Mouse (Mus musculus): ENCODE measurements at regions not wholly inside any gene's neighbourhood (a gene's known extent, or its start where the extent isn't known, plus 50 kb on each side); places are given as distances from the start of the nearest gene placed in this dataset.

GRCm38 (mm10) chr7:136706246-136706645 lies 188.2 kb upstream of the Mgmt start:
- Histone ChIP-seq H3K9me3 (no peaks in the 10 kb centered on the region), H3K36me3 (no peaks in the 10 kb centered on the region), H3K9ac (no peak overlapping the region), H3K4me2 (replicated peaks) (no peak overlapping the region), H3K27me3 (replicated peaks) (no peaks in the 10 kb centered on the region), H3K4me1 (no peaks in the 10 kb centered on the region), H3K4me3 (no peak overlapping the region), H3K27ac (no peak overlapping the region)
- ATAC-seq (ENCODE audit: low FRiP score, low read depth) = no peak
- 91% methylated on average over 1 of the region's 1 CpGs for WGBS

- H3K36me3 ChIP-seq = no peaks in the 10 kb centered on the region
- no peak overlapping the region for H3K4me3 ChIP-seq
- no peak overlapping the region for H3K9ac ChIP-seq
- H3K27me3 ChIP-seq (replicated peaks) = no peaks in the 10 kb centered on the region
- H3K4me1 ChIP-seq = no peaks in the 10 kb centered on the region
- no peaks in the 10 kb centered on the region for H3K9me3 ChIP-seq
- no peak for ATAC-seq (ENCODE audit: low FRiP score, low read depth)
- 85% methylated on average over 12 of the region's 12 CpGs for WGBS
- H3K27ac ChIP-seq = no peak overlapping the region
- H3K4me2 ChIP-seq (replicated peaks) = no peak overlapping the region
Measured at GRCm38 (mm10) chr7:136707200-136708003, 187.0 kb upstream of the Mgmt start.

GRCm38 (mm10) chr7:136708004-136708435 lies 186.4 kb upstream of the Mgmt start:
- 74% methylated on average over 5 of the region's 5 CpGs for WGBS
- no peak overlapping the region for H3K27ac ChIP-seq
- no peak overlapping the region for H3K4me3 ChIP-seq
- no peaks in the 10 kb centered on the region for H3K9me3 ChIP-seq
- H3K4me2 ChIP-seq (replicated peaks) = no peak overlapping the region
- H3K36me3 ChIP-seq = no peaks in the 10 kb centered on the region
- no peak overlapping the region for H3K9ac ChIP-seq
- no peak for ATAC-seq (ENCODE audit: low FRiP score, low read depth)
- H3K27me3 ChIP-seq (replicated peaks) = no peaks in the 10 kb centered on the region
- H3K4me1 ChIP-seq = 0 out of 2 replicates have a peak, but pooled peaks cover 2% of the 10 kb centered on the region

- no peak overlapping the region for H3K4me2 ChIP-seq (replicated peaks)
- 60% methylated on average over 3 of the region's 3 CpGs for WGBS
- H3K36me3 ChIP-seq = no peaks in the 10 kb centered on the region
- H3K4me1 ChIP-seq = 0 out of 2 replicates have a peak, but pooled peaks cover 3% of the 10 kb centered on the region
- H3K4me3 ChIP-seq = no peak overlapping the region
- ATAC-seq (ENCODE audit: low FRiP score, low read depth) = no peak
- H3K27ac ChIP-seq = no peak overlapping the region
- H3K27me3 ChIP-seq (replicated peaks) = no peaks in the 10 kb centered on the region
- no peaks in the 10 kb centered on the region for H3K9me3 ChIP-seq
- H3K9ac ChIP-seq = no peak overlapping the region
Measured at GRCm38 (mm10) chr7:136710653-136711052, 183.8 kb upstream of the Mgmt start.

DNA sequence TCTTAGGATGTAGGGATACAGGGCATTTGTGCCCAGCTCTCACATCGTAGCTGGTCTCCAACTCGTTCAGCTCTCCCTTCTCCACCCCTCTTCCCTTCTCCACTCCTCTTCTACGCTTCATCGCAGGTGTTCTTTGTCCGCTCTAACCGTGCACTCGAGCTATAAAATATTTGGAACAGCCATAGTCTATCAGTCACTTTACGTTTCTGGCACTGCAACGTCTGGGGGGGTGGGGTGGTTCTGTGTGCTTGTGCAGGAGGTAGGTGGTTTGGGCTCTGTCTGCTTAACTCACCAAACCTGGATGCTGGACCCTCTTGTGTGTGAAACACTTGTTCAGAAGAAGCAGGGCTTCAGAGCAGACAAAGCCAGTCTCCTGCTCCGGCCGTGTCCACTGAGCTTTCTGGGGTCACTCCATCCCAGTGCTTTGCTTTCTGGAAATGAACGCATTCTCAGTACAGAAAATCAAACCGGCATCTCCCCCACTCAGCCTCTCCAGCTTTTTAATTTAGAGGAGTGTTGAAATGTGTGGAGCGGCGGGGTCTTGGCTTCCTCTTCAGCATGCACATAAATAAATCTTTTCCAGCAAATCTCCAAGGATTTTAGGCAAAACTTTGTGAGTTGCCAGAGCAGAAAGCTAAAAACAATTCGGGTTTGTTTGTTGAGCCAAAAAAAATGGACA lies 181.3 kb upstream of the Mgmt start:
- Histone ChIP-seq H3K9me3 (no peaks in the 10 kb centered on the region), H3K4me2 (replicated peaks) (no peak overlapping the region), H3K36me3 (no peaks in the 10 kb centered on the region), H3K4me3 (no peak overlapping the region), H3K4me1 (0 out of 2 replicates have a peak, but pooled peaks cover 3% of the 10 kb centered on the region), H3K27ac (no peak overlapping the region), H3K9ac (0 out of 2 replicates have a peak overlapping the region, but pooled peaks have one; percentile 8), H3K27me3 (replicated peaks) (no peaks in the 10 kb centered on the region)
- ATAC-seq (ENCODE audit: low FRiP score, low read depth) = no peak
- WGBS = 74% methylated on average over 16 of the region's 16 CpGs

- Histone ChIP-seq H3K9ac (no peak overlapping the region), H3K36me3 (no peaks in the 10 kb centered on the region), H3K9me3 (no peaks in the 10 kb centered on the region), H3K27ac (no peak overlapping the region), H3K4me2 (replicated peaks) (no peak overlapping the region), H3K4me1 (no peaks in the 10 kb centered on the region), H3K27me3 (replicated peaks) (no peaks in the 10 kb centered on the region), H3K4me3 (no peak overlapping the region)
- WGBS = 77% methylated on average over 1 of the region's 1 CpGs
- no peak for ATAC-seq (ENCODE audit: low FRiP score, low read depth)
Measured at GRCm38 (mm10) chr7:136727628-136728402, 166.6 kb upstream of the Mgmt start.

DNA sequence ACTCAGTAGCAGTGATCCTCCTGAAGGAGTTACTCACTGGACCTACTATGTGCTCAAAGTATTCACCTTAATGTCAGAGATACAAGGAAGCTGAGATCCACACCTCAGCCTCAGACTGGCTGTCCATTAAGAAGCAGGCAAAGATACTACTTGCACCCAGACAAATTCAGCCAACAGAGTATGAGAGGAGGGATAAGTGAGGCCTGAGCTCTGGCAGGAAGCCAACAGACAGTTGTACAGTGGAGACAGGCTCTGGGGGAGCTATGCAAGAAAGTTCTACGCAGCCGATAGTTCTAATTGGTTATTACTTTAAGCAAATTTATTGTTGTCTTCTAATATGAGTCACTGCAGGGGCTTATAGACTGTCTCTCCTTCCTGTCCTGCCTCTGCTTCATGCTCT lies 152.2 kb upstream of the Mgmt start:
- 93% methylated on average over 2 of the region's 2 CpGs for WGBS
- H3K4me3 ChIP-seq = no peak overlapping the region
- no peaks in the 10 kb centered on the region for H3K36me3 ChIP-seq
- H3K27me3 ChIP-seq (replicated peaks) = no peaks in the 10 kb centered on the region
- no peak overlapping the region for H3K4me2 ChIP-seq (replicated peaks)
- H3K27ac ChIP-seq = no peak overlapping the region
- no peak for ATAC-seq (ENCODE audit: low FRiP score, low read depth)
- no peaks in the 10 kb centered on the region for H3K9me3 ChIP-seq
- H3K4me1 ChIP-seq = no peaks in the 10 kb centered on the region
- no peak overlapping the region for H3K9ac ChIP-seq

DNA sequence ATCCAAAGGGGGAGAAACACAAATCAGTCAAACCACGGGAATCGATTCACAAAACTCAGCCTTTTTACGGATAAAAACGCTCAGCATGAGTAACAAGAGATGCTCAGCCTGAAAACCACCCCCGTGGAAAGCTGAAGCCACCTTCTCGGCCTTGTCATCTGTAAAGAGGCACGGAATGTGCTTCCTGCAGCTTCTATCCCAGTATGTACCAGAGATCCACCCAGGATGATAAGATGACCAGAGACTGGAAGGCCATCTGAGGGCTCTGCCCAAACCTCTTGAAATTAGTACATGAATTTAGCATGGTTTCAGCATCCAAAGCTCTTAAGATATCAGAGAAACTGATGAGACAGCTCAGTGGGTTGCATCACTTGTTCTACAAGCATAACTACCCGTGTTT lies 149.0 kb upstream of the Mgmt start:
- H3K27me3 ChIP-seq (replicated peaks) = no peaks in the 10 kb centered on the region
- H3K9ac ChIP-seq = no peak overlapping the region
- WGBS = 86% methylated on average over 8 of the region's 8 CpGs
- no peak overlapping the region for H3K4me3 ChIP-seq
- no peak for ATAC-seq (ENCODE audit: low FRiP score, low read depth)
- no peak overlapping the region for H3K27ac ChIP-seq
- no peak overlapping the region for H3K4me2 ChIP-seq (replicated peaks)
- no peaks in the 10 kb centered on the region for H3K36me3 ChIP-seq
- H3K9me3 ChIP-seq = no peaks in the 10 kb centered on the region
- H3K4me1 ChIP-seq = no peaks in the 10 kb centered on the region

DNA sequence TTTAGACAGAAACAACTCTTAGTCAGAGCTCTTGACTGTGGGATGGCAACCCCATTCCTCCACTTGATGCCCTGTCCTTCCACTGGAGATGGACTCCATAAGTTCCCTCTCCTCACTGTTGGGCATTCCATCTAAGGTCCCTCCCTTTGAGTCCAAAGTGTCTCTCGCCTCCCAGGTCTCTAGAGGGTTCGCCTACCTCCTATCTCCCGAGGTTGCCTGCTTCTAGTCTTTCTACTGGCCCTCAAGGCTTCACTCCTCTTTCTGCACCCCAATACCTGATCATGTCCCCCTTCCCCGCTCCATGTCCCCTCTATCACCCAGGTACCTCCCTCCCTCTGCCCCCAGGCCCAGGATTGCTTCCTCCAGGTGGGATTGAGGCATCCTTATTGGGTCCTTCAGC lies 142.9 kb upstream of the Mgmt start:
- WGBS = 88% methylated on average over 4 of the region's 4 CpGs
- H3K36me3 ChIP-seq = no peaks in the 10 kb centered on the region
- no peak for ATAC-seq (ENCODE audit: low FRiP score, low read depth)

GRCm38 (mm10) chr7:136754821-136755220 lies 139.6 kb upstream of the Mgmt start:
- no peak overlapping the region for H3K27ac ChIP-seq
- no peak for ATAC-seq (ENCODE audit: low FRiP score, low read depth)

More for the DNA sequence above, 142.9 kb upstream of the Mgmt start:
- Histone ChIP-seq H3K27ac (no peak overlapping the region), H3K9me3 (no peaks in the 10 kb centered on the region), H3K9ac (no peak overlapping the region), H3K4me1 (no peaks in the 10 kb centered on the region), H3K27me3 (replicated peaks) (no peaks in the 10 kb centered on the region), H3K4me2 (replicated peaks) (no peak overlapping the region), H3K4me3 (no peak overlapping the region)

DNA sequence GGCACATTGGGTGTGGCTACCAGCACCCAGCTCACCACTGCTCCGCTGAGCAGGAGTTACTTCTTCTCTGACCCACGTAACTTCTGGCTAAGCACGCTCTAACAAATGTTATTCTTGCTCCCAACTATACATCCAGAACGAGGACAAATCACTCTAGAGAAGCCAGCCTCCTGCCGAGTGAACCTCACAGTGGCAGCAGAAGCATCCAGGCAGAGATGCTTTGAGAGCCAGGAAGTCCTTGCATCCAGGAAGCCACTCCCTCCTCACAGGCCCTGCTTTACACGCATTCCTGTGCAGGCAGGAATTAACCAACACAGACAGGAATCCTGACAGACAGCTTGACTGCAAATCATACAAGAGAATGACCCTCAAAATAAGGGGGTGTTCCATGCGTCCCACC lies 129.4 kb upstream of the Mgmt start:
- H3K4me2 ChIP-seq (replicated peaks) = no peak overlapping the region
- no peak overlapping the region for H3K27ac ChIP-seq
- H3K9me3 ChIP-seq = no peaks in the 10 kb centered on the region
- H3K27me3 ChIP-seq (replicated peaks) = no peaks in the 10 kb centered on the region
- no peak overlapping the region for H3K4me3 ChIP-seq
- no peak for ATAC-seq (ENCODE audit: low FRiP score, low read depth)
- 52% methylated on average over 7 of the region's 7 CpGs for WGBS
- H3K36me3 ChIP-seq = no peaks in the 10 kb centered on the region
- no peaks in the 10 kb centered on the region for H3K4me1 ChIP-seq
- H3K9ac ChIP-seq = no peak overlapping the region

More at GRCm38 (mm10) chr7:136754821-136755220, 139.6 kb upstream of the Mgmt start:
- H3K4me2 ChIP-seq (replicated peaks) = no peak overlapping the region
- H3K4me1 ChIP-seq = no peaks in the 10 kb centered on the region
- no peaks in the 10 kb centered on the region for H3K27me3 ChIP-seq (replicated peaks)
- H3K4me3 ChIP-seq = no peak overlapping the region
- H3K9ac ChIP-seq = no peak overlapping the region
- H3K36me3 ChIP-seq = no peaks in the 10 kb centered on the region
- 77% methylated on average over 6 of the region's 6 CpGs for WGBS
- H3K9me3 ChIP-seq = no peaks in the 10 kb centered on the region

GRCm38 (mm10) chr7:136767231-136767630 lies 127.2 kb upstream of the Mgmt start:
- no peak for ATAC-seq (ENCODE audit: low FRiP score, low read depth)

More at GRCm38 (mm10) chr7:136767231-136767630, 127.2 kb upstream of the Mgmt start:
- Histone ChIP-seq H3K4me3 (no peak overlapping the region), H3K4me2 (replicated peaks) (no peak overlapping the region), H3K4me1 (no peaks in the 10 kb centered on the region), H3K27me3 (replicated peaks) (no peaks in the 10 kb centered on the region), H3K9me3 (no peaks in the 10 kb centered on the region), H3K9ac (no peak overlapping the region), H3K36me3 (no peaks in the 10 kb centered on the region), H3K27ac (no peak overlapping the region)
- WGBS = 47% methylated on average over 9 of the region's 9 CpGs
